Mouse (Mus musculus) small intestine, adult 2 months (tissue): ENCODE measurements around the gene Stard7. TPM values are rescaled to one million over a fixed set of nuclear protein-coding genes. Genes with fewer than 3 reads are reported as not detected.
A peak's percentile ranks its signal among the peaks of the same experiment; 100 is the strongest.

Experiments
- H3K27ac ChIP-seq: fragments of 200-500 bp; 2 replicates; pipeline ENCODE4 v1.5.1; 2012; ENCODE audit warnings: low read depth, low read length, control low read depth, inconsistent platforms; ENCODE audit not compliant: insufficient read depth
- H3K27me3 ChIP-seq: fragments of 200-500 bp; 2 replicates; pipeline ENCODE4 v1.6.1; 2012; ENCODE audit warnings: mild to moderate bottlenecking, moderate library complexity, low read length, inconsistent platforms; ENCODE audit not compliant: control insufficient read depth, insufficient read depth
- H3K36me3 ChIP-seq: fragments of 200-500 bp; 2 replicates; pipeline ENCODE4 v1.6.1; 2012; ENCODE audit warnings: mild to moderate bottlenecking, low read length, control low read depth, inconsistent platforms; ENCODE audit not compliant: control insufficient read depth, insufficient read depth
- H3K4me1 ChIP-seq: fragments of 200-500 bp; 2 replicates; pipeline ENCODE4 v1.6.1; 2012; ENCODE audit warnings: low read length, inconsistent platforms, mixed read lengths; ENCODE audit not compliant: control insufficient read depth, insufficient read depth, insufficient read length
- H3K4me3 ChIP-seq: fragments of 200-500 bp; 2 replicates; pipeline ENCODE4 v1.5.1; 2012; ENCODE audit warnings: low read depth, mild to moderate bottlenecking, control low read depth, inconsistent platforms, low read length, moderate library complexity
- CTCF ChIP-seq: fragments of 200-500 bp; IDR thresholded peaks from 2 replicates; pipeline ENCODE4 v1.5.1; 2012; ENCODE audit warnings: low read depth, mild to moderate bottlenecking, control low read depth, inconsistent platforms, low read length, moderate library complexity, mixed read lengths; ENCODE audit not compliant: insufficient replicate concordance, insufficient read length; ENCODE audit errors: extremely low read depth
- POLR2A ChIP-seq: fragments of 200-500 bp; IDR thresholded peaks from 2 replicates; pipeline ENCODE4 v1.6.1; 2012; ENCODE audit warnings: low read depth, mild to moderate bottlenecking, control low read depth, inconsistent platforms, low read length, moderate library complexity
- WGBS: fragments of 180-500 bp; shearing (Covaris S2); methylation state at CpG from one replicate; pipeline ENCODE4 v1.1.7; 2018; 5-methylcytosine and 5-hydroxymethylcytosine counted together
- polyA plus RNA-seq: library from polyadenylated mRNA; depleted of rRNA; stranded (reverse); fragments of >200 nt; gene quantifications from 2 replicates; pipeline ENCODE4 v1.2.3, GENCODE M21; 2012

Gene Stard7
- polyA plus RNA-seq, 1 experiment = 74.3 TPM

DNA sequence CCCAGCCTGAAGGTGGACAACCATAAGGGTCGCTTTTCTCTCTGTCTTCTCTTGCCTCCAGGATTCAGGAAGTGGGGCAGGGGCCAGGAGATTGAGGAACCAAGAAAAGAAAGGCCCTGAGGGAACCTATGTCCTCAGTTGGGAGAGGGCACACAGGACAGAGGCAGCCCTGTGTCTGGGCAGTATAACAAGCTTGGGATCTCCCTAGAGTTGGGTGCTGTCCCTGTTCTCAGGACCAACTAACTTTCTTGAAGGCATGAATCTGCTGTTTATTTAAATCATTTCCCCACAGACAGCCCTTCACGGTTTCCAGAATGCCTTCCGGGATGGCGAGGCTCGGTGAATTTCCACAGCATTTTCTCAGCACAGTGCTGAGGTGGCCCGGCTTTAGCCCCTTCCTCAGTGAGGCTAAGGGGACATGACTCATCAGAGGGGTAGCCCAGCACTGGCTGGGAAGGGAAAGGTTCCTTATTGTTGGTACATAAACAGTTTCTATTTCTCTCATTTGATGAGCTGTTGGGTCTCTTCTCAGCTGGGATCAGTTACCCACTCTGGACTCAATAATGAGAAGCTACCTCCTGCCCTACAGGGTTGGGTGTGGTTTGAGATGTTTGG lies 52.8 kb downstream of the Stard7 start:
- Histone ChIP-seq H3K36me3 (no peaks in the 10 kb centered on the region), H3K4me1 (no peaks in the 10 kb centered on the region), H3K27ac (no peak overlapping the region), H3K4me3 (no peak overlapping the region), H3K27me3 (no peaks in the 10 kb centered on the region)
- 72% methylated on average over 6 of the region's 6 CpGs for WGBS
- TF ChIP-seq POLR2A (no peak), CTCF (no peak)

DNA sequence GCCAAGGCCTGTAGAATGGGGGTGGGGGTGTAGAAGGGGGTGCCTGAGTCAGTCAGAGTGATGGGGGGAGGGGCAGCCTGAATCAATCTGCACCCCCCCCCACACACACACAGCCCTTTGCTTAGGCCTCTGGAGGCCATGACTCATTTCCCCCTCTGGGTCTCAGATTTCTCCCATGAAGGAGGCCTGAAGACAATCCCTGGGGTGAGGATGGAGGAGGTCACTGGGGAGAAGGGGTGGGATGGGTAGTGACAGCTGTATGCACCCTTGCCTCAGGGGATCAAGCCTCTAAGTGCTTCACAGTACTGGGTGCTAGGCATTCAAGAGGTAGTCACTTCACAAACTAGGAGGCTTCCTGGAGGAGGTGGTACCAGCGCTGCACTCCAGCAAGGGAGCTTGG lies 53.6 kb downstream of the Stard7 start:
- Histone ChIP-seq H3K4me3 (no peak overlapping the region), H3K27me3 (no peaks in the 10 kb centered on the region), H3K27ac (no peak overlapping the region), H3K4me1 (no peaks in the 10 kb centered on the region), H3K36me3 (no peaks in the 10 kb centered on the region)
- WGBS = 81% methylated on average over 1 of the region's 1 CpGs
- no peak for TF ChIP-seq POLR2A
- TF ChIP-seq CTCF = no peak

DNA sequence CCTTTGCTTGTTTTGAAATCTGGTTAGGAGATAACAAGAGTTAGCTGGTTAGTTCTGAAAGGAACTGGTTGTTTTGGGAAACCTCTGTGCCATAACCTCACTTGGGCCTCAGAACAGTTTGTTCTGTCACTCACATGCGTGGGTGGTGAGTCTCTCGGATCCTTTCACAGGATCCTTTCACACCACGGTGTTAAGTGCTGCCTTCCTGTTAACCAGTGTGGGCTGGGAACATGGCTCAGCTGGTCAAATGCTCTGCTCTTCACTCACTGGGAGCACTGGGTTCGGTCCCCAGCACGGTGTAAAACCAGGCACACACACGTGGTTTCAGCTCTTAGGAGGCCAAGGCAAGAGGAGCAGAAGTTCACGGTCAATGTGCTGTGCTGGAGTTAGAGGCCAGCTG lies 54.4 kb downstream of the Stard7 start:
- H3K36me3 ChIP-seq = no peaks in the 10 kb centered on the region
- no peaks in the 10 kb centered on the region for H3K27me3 ChIP-seq
- H3K27ac ChIP-seq = no peak overlapping the region
- TF ChIP-seq POLR2A = no peak
- no peak for TF ChIP-seq CTCF
- H3K4me1 ChIP-seq = no peaks in the 10 kb centered on the region
- H3K4me3 ChIP-seq = no peak overlapping the region
- 55% methylated on average over 7 of the region's 7 CpGs for WGBS

DNA sequence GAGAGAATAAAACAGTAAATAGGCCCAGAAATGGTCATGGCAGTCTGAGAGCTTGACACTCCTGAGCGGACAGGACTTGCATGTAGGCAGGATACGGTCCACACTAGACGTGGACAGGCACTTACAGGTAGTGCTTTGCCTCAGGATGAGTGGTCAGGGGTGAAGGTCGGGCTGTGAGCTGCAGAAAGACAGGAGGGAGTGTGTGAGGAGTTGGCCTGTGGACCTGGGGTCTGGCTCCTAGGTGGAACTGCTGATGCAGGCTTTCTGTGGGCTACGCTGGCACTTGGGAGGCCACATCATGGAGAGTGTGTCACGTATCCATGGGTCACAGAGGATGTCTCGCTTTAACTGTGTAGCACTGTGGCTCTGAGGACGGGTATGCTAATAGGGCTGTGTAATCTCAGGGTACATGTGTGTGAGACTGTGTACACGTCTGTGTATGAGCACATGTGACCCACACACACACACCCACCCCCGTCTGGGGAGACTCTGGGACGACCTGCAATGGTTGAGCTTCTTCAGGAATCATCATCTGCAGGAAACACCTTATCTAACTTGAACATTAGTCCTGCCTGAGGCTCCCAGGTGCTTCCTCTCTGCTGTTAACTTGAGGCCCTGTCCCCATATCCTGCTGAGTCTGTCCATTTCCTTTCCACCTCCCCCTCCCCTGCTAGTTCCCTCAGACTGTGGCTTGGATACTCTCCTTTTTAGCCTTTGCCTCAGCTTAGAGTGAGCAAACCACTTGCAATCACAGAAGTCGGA lies 58.3 kb downstream of the Stard7 start:
- Histone ChIP-seq H3K4me1 (no peaks in the 10 kb centered on the region), H3K27me3 (no peaks in the 10 kb centered on the region), H3K27ac (no peak overlapping the region), H3K36me3 (no peaks in the 10 kb centered on the region), H3K4me3 (no peak overlapping the region)
- TF ChIP-seq POLR2A = no peak
- no peak for TF ChIP-seq CTCF
- WGBS = 60% methylated on average over 12 of the region's 12 CpGs

DNA sequence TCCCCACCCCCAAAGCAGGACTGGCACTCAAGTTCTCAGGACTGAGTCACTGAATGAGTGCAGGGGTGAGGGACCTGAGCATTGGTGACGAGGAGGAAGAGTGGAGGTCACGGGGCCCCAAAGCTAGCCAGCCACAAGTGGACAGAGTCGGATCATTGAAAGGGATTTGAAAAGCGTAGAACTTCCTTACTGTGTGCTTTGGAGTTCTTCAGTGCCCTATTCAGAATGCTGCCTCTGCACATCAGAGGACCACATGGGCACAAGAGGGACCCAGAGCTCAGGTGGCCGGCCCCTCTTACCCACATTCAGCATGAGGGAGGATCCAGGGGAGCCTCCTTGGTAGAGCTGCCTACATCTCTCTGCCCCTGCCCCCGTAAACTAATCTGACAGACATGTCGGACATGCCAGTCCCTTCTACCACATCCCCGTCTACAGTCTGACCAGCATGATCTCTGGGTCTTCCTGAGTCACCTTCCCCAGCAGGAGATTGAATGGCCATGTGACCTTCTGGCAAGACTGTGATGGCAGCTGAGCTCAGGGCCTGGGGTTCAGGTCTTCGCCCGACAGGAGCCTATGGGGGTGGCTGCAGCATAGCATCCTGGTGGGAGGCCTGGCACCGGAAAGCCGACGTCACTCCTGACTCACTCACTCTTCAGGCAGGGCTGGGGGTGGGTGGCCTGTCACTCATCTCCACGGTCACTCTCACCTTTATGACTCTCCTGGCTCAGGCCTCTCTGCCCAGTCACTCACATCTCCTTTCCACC lies 63.0 kb downstream of the Stard7 start:
- 80% methylated on average over 14 of the region's 14 CpGs for WGBS
- Histone ChIP-seq H3K4me3 (no peak overlapping the region), H3K4me1 (peaks cover 7% of the 10 kb centered on the region; the same call in 1 of the 2 replicates), H3K27me3 (peaks cover 8% of the 10 kb centered on the region), H3K36me3 (peaks cover 1% of the 10 kb centered on the region; the same call in 1 of the 2 replicates), H3K27ac (no peak overlapping the region)
- TF ChIP-seq CTCF (no peak), POLR2A (no peak)

DNA sequence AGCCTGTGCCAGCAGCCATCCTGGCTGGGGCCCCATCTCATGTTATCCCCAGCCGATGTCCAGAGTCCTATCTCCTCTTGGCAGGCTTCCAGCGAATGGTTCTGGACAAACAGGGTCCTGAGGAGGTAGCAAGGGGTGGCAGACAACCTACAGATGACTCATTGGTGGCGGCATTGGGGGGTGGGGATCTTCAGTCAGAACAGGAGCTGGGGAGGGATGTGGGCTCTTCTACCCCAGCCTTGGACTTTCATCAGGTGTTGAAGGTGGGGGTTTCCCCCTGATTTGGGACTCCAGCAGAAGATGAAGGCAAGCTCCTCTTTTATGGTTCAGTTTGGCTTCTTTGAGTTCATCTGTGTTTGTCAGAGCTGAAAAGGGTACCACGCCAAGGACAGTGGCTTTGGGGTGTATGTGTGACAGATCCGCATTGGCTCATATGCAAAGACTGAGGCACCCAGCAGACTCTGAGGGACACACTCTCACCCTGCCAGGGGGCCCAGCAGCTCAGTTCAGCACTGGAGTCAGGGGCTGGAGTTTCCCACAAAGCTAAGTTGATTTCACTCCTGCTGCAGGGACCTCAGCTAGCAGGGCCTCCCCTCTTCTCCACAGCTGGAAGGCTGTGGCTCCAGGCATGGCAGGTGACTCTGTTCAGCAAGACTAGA lies 64.1 kb downstream of the Stard7 start:
- peak overlapping the region; percentile 10; the same call in 1 of the 2 replicates for H3K4me3 ChIP-seq

More for the DNA sequence above, 64.1 kb downstream of the Stard7 start:
- H3K27ac ChIP-seq = no peak overlapping the region
- no peak for TF ChIP-seq CTCF
- H3K4me1 ChIP-seq = peaks cover 7% of the 10 kb centered on the region; the same call in 1 of the 2 replicates
- WGBS = 54% methylated on average over 5 of the region's 5 CpGs
- H3K36me3 ChIP-seq = peaks cover 1% of the 10 kb centered on the region; the same call in 1 of the 2 replicates
- peaks cover 8% of the 10 kb centered on the region for H3K27me3 ChIP-seq
